Mouse (Mus musculus) embryonic facial prominence, embryonic 10.5 days (tissue): Measurements from ENCODE around the gene Ntrk2. TPM values are rescaled to one million over a fixed set of nuclear protein-coding genes. Genes with fewer than 3 reads are reported as not detected.
A peak's percentile ranks its signal among the peaks of the same experiment; 100 is the strongest.

Source experiments
- DNase-seq: peaks from one replicate; pipeline ENCODE4 v3.0.0-alpha.2; 2017; ENCODE audit warnings: low spot score
- H3K27ac ChIP-seq: fragments of 300-500 bp; sonication (generic); replicated peaks from 2 replicates; pipeline ENCODE4 v1.5.1; 2016; ENCODE audit warnings: mild to moderate bottlenecking
- H3K27me3 ChIP-seq: fragments of 300-500 bp; sonication (generic); replicated peaks from 2 replicates; pipeline ENCODE4 v1.6.1; 2016; ENCODE audit warnings: low read depth, mild to moderate bottlenecking; ENCODE audit not compliant: poor library complexity, severe bottlenecking
- H3K36me3 ChIP-seq: fragments of 300-500 bp; sonication (generic); replicated peaks from 2 replicates; pipeline ENCODE4 v1.6.1; 2016; ENCODE audit warnings: mild to moderate bottlenecking, moderate library complexity
- H3K4me1 ChIP-seq: fragments of 300-500 bp; sonication (generic); 2 replicates; pipeline ENCODE4 v1.6.1; 2016
- H3K4me3 ChIP-seq: fragments of 300-500 bp; sonication (generic); 2 replicates; pipeline ENCODE4 v1.5.1; 2016; ENCODE audit warnings: mild to moderate bottlenecking, moderate library complexity
- H3K9me3 ChIP-seq: fragments of 300-500 bp; sonication (generic); 2 replicates; pipeline ENCODE4 v1.6.1; 2016; ENCODE audit warnings: mild to moderate bottlenecking
- WGBS: fragments of 180-500 bp; shearing (Covaris S2); methylation state at CpG from one replicate; pipeline ENCODE4 v1.1.7; 2016; 5-methylcytosine and 5-hydroxymethylcytosine counted together
- polyA plus RNA-seq: library from polyadenylated mRNA; unstranded; fragments of >200 nt; fragmentation: Nextera tagmentation; extraction: Ambion mirVana; gene quantifications from 2 replicates; pipeline ENCODE4 v1.2.1, GENCODE M21; 2016

The Ntrk2 gene
- polyA plus RNA-seq, 1 experiment from 2014 or later: 11.5 TPM

GRCm38 (mm10) chr13:58807629-58808363, 1.4 kb downstream of the Ntrk2 start:
- no peaks in the 10 kb centered on the region for H3K36me3 ChIP-seq
- H3K27ac ChIP-seq: peak overlapping the region; percentile 70
- peaks cover 68% of the 10 kb centered on the region for H3K27me3 ChIP-seq
- under 1% methylated on average over 50 of the region's 50 CpGs for WGBS
- peak overlapping the region; percentile 65 for H3K4me3 ChIP-seq
- 0 out of 2 replicates have a peak, but pooled peaks cover 2% of the 10 kb centered on the region for H3K9me3 ChIP-seq
- H3K4me1 ChIP-seq: peaks cover 23% of the 10 kb centered on the region
- peak; percentile 76 for DNase-seq

DNA sequence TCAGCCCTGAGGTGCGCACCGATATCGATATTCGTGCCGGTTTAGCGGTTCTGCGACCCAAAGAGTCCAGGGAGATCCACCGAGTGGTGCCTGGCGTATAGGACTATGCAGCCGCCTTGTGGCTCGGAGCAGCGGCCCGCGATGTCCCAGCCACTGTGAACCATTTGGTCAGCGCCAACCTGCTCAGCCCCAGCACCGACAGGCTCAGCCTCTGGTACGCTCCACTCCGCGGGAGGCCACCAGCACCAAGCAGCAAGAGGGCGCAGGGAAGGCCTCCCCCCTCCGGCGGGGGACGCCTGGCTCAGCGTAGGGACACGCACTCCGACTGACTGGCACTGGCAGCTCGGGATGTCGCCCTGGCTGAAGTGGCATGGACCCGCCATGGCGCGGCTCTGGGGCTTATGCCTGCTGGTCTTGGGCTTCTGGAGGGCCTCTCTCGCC, 2.0 kb downstream of the Ntrk2 start:
- WGBS: 2% methylated on average over 32 of the region's 32 CpGs
- DNase-seq: peak; percentile 59
- no peaks in the 10 kb centered on the region for H3K36me3 ChIP-seq
- H3K27ac ChIP-seq: peak overlapping the region; percentile 70; the same call in 1 of the 2 replicates
- 0 out of 2 replicates have a peak, but pooled peaks cover 2% of the 10 kb centered on the region for H3K9me3 ChIP-seq
- peaks cover 23% of the 10 kb centered on the region for H3K4me1 ChIP-seq
- peaks cover 68% of the 10 kb centered on the region for H3K27me3 ChIP-seq
- H3K4me3 ChIP-seq: peak overlapping the region; percentile 65

- peaks cover 28% of the 10 kb centered on the region for H3K4me1 ChIP-seq
- H3K9me3 ChIP-seq: no peaks in the 10 kb centered on the region
- 78% methylated on average over 8 of the region's 8 CpGs for WGBS
- peak overlapping the region; percentile 28; the same call in 1 of the 2 replicates for H3K4me3 ChIP-seq
- no peaks in the 10 kb centered on the region for H3K36me3 ChIP-seq
- no peak overlapping the region for H3K27ac ChIP-seq
- H3K27me3 ChIP-seq: peaks cover 63% of the 10 kb centered on the region
- DNase-seq: no peak
These were observed 3.6 kb downstream of the Ntrk2 start for GRCm38 (mm10) chr13:58809930-58810329.

DNA sequence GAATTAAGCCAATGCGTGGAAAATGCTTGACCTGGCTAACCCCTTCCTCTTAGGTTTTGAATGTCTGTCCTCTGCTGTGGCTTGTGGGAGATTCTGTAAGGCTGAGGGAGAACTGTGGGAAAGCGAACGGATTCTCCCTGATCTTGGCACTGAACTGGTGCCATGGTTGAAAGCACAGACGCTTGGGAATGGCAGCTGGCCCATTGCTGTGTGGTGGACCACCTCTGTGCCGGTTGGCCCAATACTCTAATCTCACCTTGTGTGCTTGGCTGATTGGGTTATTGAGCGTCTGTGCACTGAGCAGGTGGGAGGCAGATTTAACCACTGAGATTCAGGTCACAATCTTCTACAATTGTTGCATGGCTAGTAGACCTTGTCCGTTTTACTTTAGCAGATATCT, 18.4 kb downstream of the Ntrk2 start:
- H3K4me3 ChIP-seq: no peak overlapping the region
- 90% methylated on average over 7 of the region's 7 CpGs for WGBS
- no peaks in the 10 kb centered on the region; the same call in 1 of the 2 replicates for H3K36me3 ChIP-seq
- H3K27ac ChIP-seq: no peak overlapping the region
- no peaks in the 10 kb centered on the region for H3K27me3 ChIP-seq
- peaks cover 3% of the 10 kb centered on the region; the same call in 1 of the 2 replicates for H3K9me3 ChIP-seq
- no peak for DNase-seq
- H3K4me1 ChIP-seq: peaks cover 9% of the 10 kb centered on the region

DNA sequence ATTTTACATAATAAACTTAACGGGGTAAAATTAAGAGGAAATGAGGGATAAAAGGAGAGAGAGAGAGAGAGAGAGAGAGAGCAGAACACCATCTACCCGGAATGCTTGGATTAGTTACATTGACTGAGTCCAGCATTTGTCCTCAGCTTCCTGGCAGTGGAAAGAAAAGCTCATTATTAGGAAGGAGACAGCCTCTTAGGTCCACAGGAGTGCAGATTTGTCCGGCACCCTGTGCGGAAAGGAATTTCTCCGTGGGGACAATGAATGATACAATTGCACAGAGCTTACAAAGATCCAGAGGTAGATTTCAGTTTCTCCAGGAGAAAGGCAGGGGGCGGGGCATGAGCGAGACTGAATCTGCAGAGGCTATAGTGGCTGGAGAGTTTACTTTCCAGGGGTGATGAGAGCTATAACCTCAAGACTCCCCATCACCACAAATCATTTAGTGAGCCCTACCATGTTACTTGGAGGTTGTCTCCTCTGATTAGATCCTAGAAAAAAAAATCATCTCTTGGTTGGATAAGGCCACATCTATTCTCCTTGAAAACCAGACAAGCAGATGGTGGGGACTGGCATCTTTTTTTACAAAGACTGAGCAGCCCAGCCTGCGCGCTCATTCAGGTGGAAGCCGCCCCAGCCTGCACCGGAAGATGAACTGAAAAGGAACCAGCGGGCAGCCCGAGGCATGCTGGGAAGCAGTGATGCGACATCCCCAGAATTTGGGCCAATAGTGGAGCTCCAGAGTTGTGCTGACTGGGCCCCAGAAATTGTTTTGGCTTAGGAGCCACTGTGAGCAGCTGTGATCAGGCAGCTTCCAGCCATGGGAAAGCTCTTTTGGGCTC, 20.2 kb downstream of the Ntrk2 start:
- no peaks in the 10 kb centered on the region for H3K27me3 ChIP-seq
- peaks cover 3% of the 10 kb centered on the region; the same call in 1 of the 2 replicates for H3K9me3 ChIP-seq
- H3K36me3 ChIP-seq: no peaks in the 10 kb centered on the region; the same call in 1 of the 2 replicates
- H3K4me1 ChIP-seq: peaks cover 9% of the 10 kb centered on the region
- no peak overlapping the region for H3K27ac ChIP-seq
- H3K4me3 ChIP-seq: no peak overlapping the region
- no peak for DNase-seq
- 68% methylated on average over 14 of the region's 14 CpGs for WGBS

DNA sequence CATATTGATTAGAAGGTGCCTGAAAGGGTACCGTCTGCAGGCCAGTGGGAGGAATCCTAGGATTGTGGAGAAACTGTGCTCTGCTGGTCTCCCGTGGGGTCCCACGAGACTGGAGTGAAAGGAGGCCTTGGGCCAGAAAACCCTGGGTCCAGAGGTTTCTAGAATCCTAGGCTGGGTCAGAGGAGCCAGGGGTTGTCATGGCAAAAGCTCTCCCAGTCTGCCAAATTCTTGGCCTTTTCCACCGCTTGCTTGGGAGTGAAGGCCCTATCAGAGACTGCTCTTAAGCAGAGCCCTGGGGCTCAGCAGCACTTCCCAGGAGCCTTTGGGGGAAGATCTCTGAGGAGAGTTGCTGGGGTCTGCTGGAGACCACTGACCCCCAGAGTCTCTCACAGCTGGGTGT, 25.6 kb downstream of the Ntrk2 start:
- H3K27ac ChIP-seq: no peak overlapping the region
- no peak overlapping the region for H3K4me3 ChIP-seq
- no peak for DNase-seq
- peaks cover 3% of the 10 kb centered on the region; the same call in 1 of the 2 replicates for H3K9me3 ChIP-seq
- H3K36me3 ChIP-seq: no peaks in the 10 kb centered on the region; the same call in 1 of the 2 replicates
- 75% methylated on average over 4 of the region's 4 CpGs for WGBS
- H3K27me3 ChIP-seq: no peaks in the 10 kb centered on the region
- no peaks in the 10 kb centered on the region for H3K4me1 ChIP-seq

DNA sequence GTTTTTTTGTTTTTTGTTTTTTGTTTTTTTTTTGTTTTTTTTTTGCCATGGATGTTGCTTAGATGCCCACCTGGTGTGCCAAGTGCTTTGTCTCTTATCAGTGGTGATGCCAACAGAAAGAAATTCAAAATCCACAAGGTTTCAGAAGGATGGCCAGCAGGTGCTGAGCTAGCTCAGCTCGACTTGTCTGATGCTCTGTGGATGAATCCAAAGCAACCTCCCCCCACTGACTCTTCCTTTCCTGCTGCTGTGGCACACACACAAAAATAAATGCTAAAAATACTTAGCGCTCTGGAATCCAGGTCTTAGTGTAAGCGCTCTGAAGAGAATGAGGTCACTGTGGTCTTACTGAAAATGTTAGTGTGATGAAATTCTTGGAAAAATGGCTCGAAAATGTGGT, 28.4 kb downstream of the Ntrk2 start:
- Histone ChIP-seq H3K27me3 (no peaks in the 10 kb centered on the region), H3K4me3 (no peak overlapping the region), H3K4me1 (no peaks in the 10 kb centered on the region), H3K27ac (no peak overlapping the region), H3K36me3 (no peaks in the 10 kb centered on the region), H3K9me3 (no peaks in the 10 kb centered on the region)
- no peak for DNase-seq
- WGBS: 73% methylated on average over 4 of the region's 4 CpGs

DNA sequence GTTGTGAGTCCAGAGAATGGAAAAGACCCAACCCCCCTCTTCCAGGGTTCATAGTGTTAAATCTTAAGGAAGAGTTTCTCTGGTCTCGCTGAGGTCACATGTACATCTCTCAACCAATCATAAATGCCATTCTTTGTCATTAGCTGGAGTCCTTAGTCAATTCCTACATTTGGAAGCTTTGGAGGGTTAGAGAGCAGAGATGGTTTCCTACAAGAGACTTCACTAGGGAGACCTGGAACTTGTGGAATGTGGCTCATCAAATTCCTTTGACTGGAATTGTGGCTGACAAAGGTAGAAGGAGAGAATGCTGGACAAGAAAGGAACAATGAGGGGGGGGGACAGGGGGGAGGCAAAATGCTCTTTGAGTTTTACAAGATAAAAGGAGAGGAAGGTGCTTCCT, 30.5 kb downstream of the Ntrk2 start:
- no peak overlapping the region for H3K4me3 ChIP-seq
- DNase-seq: no peak
- H3K4me1 ChIP-seq: peaks cover 6% of the 10 kb centered on the region
- H3K27ac ChIP-seq: no peak overlapping the region
- WGBS: 93% methylated on average over 1 of the region's 1 CpGs
- H3K9me3 ChIP-seq: no peaks in the 10 kb centered on the region
- H3K27me3 ChIP-seq: no peaks in the 10 kb centered on the region
- H3K36me3 ChIP-seq: no peaks in the 10 kb centered on the region

DNA sequence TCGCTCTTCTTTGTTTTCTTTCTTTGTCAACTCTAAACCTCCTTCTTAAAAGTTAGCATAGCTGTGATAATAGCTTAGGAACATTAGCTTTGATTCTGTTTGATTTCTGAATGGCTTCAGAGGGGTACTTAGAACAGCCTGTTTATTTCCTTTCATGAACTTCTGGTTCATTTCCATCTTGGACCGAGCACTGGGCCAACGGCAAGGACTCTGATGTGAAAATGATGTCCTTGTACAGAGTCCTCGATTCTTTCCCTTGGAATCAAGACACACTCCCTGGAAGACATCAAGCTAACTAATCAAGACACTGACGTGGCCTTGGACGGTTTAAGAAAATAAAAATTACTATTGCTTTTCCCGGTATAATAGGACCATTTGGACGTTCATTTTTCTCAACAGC, 31.7 kb downstream of the Ntrk2 start:
- DNase-seq: no peak
- WGBS: 91% methylated on average over 8 of the region's 8 CpGs
- Histone ChIP-seq H3K27me3 (no peaks in the 10 kb centered on the region), H3K36me3 (no peaks in the 10 kb centered on the region), H3K27ac (no peak overlapping the region), H3K4me3 (no peak overlapping the region), H3K4me1 (peaks cover 6% of the 10 kb centered on the region), H3K9me3 (no peaks in the 10 kb centered on the region)

GRCm38 (mm10) chr13:58840731-58841359, 34.5 kb downstream of the Ntrk2 start:
- 31% methylated on average over 7 of the region's 7 CpGs for WGBS

DNA sequence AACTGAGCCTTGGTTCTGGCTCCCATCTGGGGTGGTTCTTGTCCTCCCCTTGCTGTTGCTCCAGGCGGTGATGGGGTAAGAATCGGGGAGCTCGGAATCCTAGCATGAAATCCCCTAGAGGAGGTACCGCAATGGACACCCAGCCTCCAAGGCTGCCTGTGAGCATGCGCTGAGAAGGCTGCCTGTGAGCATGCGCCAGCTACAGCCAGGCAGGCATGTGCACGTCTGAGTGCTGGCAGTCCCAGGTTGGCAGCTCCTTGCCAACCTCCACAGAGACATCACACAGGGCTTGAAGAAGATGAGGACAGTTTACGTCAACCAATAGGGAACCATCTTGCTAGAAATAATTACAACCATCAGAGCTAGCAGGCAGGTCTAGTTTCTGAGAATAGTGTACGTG, 37.5 kb downstream of the Ntrk2 start:
- no peaks in the 10 kb centered on the region for H3K27me3 ChIP-seq
- peaks cover 6% of the 10 kb centered on the region for H3K4me1 ChIP-seq
- no peak overlapping the region for H3K4me3 ChIP-seq
- no peak for DNase-seq
- 0 out of 2 replicates have a peak, but pooled peaks cover 4% of the 10 kb centered on the region for H3K36me3 ChIP-seq
- 88% methylated on average over 9 of the region's 9 CpGs for WGBS
- H3K9me3 ChIP-seq: 0 out of 2 replicates have a peak, but pooled peaks cover 3% of the 10 kb centered on the region
- no peak overlapping the region for H3K27ac ChIP-seq

More at GRCm38 (mm10) chr13:58840731-58841359, 34.5 kb downstream of the Ntrk2 start:
- Histone ChIP-seq H3K27ac (no peak overlapping the region; the same call in 1 of the 2 replicates), H3K27me3 (no peaks in the 10 kb centered on the region), H3K4me1 (peaks cover 6% of the 10 kb centered on the region), H3K9me3 (no peaks in the 10 kb centered on the region), H3K36me3 (no peaks in the 10 kb centered on the region), H3K4me3 (no peak overlapping the region)
- no peak for DNase-seq

GRCm38 (mm10) chr13:58848578-58848977, 42.2 kb downstream of the Ntrk2 start:
- H3K36me3 ChIP-seq: 0 out of 2 replicates have a peak, but pooled peaks cover 4% of the 10 kb centered on the region
- DNase-seq: peak; percentile 12
- WGBS: 89% methylated on average over 4 of the region's 4 CpGs
- H3K27ac ChIP-seq: no peak overlapping the region
- H3K9me3 ChIP-seq: 0 out of 2 replicates have a peak, but pooled peaks cover 4% of the 10 kb centered on the region
- no peak overlapping the region for H3K4me3 ChIP-seq
- H3K27me3 ChIP-seq: no peaks in the 10 kb centered on the region
- no peaks in the 10 kb centered on the region for H3K4me1 ChIP-seq
